Mouse (Mus musculus) layer of hippocampus, postnatal 36 days (tissue): Measurements from ENCODE around the gene Il9. TPM values are rescaled to one million over a fixed set of nuclear protein-coding genes. Genes with fewer than 3 reads are reported as not detected.

Source experiments
- DNase-seq, 2 experiments: peaks; one replicate each; pipeline ENCODE4 v3.0.0; 2022
- total RNA-seq, 2 experiments: library from RNA; stranded (reverse); gene quantifications; 2 replicates each; pipeline ENCODE4 v1.2.3; 2021

The Il9 gene
- not detected for total RNA-seq

- DNase-seq = no peak
These were observed at the start of gene Il9 for GRCm38 (mm10) chr13:56482146-56482545. Gene Il9, minus strand, starts transcription at chr13:56482246.

DNA sequence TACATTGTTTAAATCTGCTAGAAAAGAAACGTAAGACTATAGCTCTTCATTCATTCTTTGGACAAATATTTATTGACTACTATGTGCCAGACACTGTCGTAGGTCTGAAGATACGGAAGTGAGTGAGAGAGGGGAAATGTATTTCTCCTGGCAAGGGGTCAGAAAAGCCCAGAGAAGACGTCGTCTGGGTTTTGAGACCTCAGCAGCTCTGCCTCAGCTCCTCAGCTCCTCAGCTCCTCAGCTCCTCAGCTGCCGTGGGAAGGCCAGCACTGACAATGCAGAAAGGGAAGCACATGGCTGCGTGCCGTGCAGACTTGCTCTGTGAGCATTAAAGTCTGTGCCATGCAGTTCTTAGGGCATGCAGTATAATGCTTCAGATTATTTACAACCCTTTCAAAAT, 47.6 kb upstream of the Il9 start:
- no peak for DNase-seq

DNA sequence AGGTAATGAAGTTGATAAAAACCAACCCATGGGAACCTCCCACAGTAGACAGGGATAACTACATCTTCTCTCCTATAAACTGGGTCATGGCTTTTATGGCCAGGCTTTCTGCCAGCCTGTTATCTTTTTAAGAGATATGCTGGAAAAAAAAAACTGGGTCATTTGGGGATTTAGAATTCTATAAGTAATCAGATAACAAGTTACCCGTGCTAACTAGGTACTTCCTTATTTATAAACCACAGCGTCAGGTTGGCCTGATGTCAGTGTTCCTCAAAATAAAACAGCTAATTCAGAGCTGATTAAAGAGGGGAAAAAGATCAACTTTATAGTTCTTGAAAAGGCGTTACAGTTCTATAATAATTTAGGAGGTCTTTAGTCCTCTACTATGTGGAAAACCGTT, 47.0 kb upstream of the Il9 start:
- DNase-seq = no peak

GRCm38 (mm10) chr13:56528281-56528680, 46.2 kb upstream of the Il9 start:
- DNase-seq = no peak

- no peak for DNase-seq
These were observed 45.8 kb upstream of the Il9 start for GRCm38 (mm10) chr13:56527846-56528245.

DNA sequence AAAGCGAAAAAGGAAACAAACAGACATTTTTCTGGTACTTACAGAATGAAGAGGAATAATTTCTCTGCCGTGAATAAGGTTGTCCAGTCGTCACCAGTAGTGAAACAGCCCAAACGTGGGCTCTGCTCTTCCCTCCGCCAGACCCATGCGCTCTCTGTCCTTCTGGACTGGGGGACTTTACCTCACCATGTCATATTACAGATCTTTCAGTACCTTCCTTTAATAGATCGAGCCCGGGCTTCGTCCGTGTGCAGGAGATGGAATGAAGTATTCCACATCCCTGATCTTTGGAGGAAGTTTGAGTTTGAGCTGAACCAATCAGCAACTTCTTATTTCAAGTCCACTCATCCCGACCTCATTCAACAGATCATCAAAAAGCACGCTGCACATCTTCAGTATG, 44.8 kb upstream of the Il9 start:
- no peak for DNase-seq

- peak in 1 of 2 experiments; percentile 1 for DNase-seq
These were observed 40.7 kb upstream of the Il9 start for GRCm38 (mm10) chr13:56522821-56523167.

DNA sequence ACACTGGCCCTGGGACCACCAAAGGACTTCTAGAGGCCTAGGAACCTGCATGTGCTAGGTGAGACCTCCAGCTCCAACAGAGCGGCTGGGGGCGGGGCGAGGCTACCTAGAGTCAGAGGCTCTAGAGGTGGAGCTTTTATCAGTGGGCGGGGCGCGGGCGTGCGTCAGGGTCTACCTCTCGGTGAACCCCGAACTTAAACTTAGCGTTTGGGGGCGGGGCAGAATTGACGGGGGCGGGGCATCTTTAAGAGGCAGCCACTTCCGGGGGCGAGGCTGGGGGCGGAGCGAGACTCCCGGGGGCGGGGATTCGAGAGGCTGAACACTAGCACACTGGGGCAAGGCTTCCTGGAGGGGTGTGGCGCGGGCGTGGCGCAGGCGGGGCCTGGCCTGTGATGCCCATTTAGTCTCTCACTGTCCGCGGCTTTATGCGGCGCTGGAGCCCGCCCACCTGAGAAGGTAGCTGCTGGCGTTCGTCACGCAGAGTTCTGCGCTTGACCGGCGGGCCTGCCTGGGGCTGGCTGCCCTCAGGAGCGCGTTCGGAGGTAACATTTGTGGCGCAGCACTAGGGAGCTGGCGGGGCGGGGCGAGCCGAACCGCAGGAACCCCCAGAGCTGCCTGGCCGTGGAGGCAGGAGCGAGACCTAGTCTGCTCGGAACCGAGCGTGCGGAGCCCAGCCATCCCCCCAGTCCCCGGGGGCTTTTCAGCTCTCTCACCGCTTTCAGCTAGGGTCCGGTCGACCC, 40.2 kb upstream of the Il9 start, which contains the start of gene Fbxl21:
Gene Fbxl21 (plus strand): TSS at position 392 of the 740 bp plus-strand sequence.
- peak; percentile 89 to 90 for DNase-seq

- no peak for DNase-seq
These were observed 34.8 kb upstream of the Il9 start for GRCm38 (mm10) chr13:56516816-56517215.

DNA sequence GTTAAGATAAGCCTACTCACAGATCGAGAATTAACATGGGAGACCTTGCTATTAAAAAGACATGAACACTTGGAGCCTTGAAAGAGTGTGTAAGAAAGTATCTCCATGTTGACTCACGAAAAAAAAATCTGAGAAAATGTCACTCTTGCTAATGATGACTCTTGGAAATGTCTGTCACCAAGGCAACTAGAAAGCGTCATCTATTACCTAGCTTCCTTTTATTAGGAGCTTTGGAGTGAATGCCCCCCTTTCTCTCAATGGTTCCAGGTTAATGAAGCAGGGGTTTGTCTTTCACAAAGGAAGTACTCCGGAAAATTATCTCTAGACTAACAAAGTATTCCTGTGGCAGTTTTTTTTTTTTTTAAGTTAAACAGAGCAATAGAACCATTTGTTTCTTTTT, 34.3 kb upstream of the Il9 start:
- DNase-seq = no peak

GRCm38 (mm10) chr13:56513595-56513994, 31.5 kb upstream of the Il9 start:
- DNase-seq = no peak

- no peak for DNase-seq
These were observed 27.8 kb upstream of the Il9 start for GRCm38 (mm10) chr13:56509796-56510195.

- no peak for DNase-seq
These were observed 24.9 kb upstream of the Il9 start for GRCm38 (mm10) chr13:56506871-56507496.

GRCm38 (mm10) chr13:56501866-56502420, 19.9 kb upstream of the Il9 start:
- DNase-seq = no peak

DNA sequence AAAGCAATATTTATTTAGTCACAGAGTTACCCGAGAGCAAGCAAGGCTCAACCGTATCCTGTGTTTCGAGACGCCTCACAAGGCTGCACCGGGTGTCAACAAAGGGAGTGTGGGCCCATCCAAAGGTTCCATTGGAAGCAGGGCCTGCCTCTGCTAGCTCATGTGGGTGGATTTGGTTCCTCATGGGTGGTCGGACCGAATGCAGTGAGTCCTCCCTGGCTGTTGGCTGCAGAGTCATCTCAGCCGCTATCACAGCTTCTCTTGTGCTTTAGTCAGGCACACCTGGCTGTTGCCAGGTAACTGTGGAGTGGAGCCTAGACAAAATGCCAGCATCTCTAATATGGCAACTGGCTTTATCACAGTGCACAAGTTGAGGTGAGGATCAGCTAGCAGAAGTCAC, 18.6 kb upstream of the Il9 start:
- DNase-seq = no peak

- no peak for DNase-seq
These were observed 18.1 kb upstream of the Il9 start for GRCm38 (mm10) chr13:56500132-56500531.

GRCm38 (mm10) chr13:56494440-56494839, 12.4 kb upstream of the Il9 start:
- no peak for DNase-seq

- DNase-seq = no peak
These were observed 6.0 kb upstream of the Il9 start for GRCm38 (mm10) chr13:56488012-56488411.

DNA sequence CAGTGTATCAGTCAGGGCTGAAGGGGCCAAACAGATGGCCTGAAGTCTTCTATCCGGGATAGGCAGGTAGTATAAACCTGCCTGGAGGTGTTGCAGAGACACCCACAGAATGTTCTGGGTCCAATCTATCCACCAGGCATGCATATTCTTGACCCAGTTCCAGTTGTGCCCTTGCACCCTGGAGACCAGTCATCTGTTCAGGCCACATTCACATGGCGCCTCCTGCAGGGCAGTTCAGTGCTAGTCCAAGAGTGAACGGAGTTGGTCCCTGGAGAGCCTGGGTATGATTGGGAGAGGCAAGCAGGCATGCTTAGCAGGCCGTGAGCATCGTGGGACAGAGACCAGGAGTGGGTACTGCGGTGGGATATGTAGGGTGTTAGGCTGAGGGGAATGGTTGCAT, 4.0 kb downstream of the Il9 start:
- no peak for DNase-seq

- DNase-seq = peak; percentile 47 to 55
These were observed 4.8 kb downstream of the Il9 start for GRCm38 (mm10) chr13:56477271-56477670.

GRCm38 (mm10) chr13:56476790-56477189, 5.3 kb downstream of the Il9 start:
- DNase-seq = no peak

GRCm38 (mm10) chr13:56475363-56475762, 6.7 kb downstream of the Il9 start:
- DNase-seq = peak; percentile 20 to 26

DNA sequence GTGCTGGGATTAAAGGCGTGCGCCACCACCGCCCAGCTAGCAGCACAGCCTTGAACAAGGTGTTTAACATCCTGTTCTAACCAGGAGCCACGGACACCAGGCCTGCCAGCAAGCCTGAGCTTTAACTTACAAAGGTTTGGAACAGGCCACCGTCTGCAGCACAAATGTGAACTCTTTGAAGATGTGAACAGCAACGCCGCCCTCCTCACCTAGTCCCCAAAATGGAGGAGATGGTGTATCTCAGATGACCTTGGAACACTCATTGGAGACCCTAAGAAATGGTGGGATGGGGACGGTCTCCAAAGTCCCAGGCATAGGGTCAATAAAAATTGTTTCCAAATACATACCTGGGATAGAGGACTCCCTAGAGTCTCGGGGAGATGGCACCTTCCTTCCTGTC, 9.4 kb downstream of the Il9 start:
- no peak for DNase-seq

DNA sequence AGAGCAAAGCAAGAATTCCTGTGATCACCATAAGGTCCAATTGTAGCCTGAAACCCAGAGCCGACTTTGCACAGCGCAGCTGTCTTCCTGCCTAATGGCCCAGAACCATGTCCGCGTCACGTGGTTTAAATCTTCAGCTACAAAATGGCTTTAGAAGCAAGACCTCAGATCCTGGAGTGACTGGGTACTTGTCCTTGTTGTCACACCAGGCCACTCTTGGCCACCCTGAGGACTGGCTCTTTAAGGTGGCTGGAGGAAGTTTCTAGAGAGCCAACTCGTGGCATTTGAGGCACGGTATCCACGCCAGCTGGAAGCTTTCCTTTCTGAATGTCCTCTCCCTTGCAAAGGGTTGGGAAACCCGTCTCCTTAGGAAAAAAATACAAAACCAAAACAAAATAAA, 10.1 kb downstream of the Il9 start:
- peak in 1 of 2 experiments; percentile 11 for DNase-seq
